In genomic region chr13:63094317-63095131, GRCm38 (mm10) we compare ENCODE assay signal across 10 mouse cellular contexts.
A peak's percentile ranks its signal among the peaks of the same experiment; 100 is the strongest.
DNase-seq lines count a peak whose midpoint lies in the region; ATAC-seq lines count a peak whose summit lies in the region.
"Had no signal": no experiment of that assay in that cellular context is flagged by ENCODE, and none has a peak within 500 bp of the region (broad histone marks: within the 10 kb centered on the region; RNA-seq: fewer than 3 reads in every experiment).

No protein-coding gene starts in this region.

- DNase-seq in kidney, postnatal 14 days, result peak; percentile 31
- no peak for DNase-seq in kidney, adult 8-10 months
- peak; percentile 43 for DNase-seq in embryonic facial prominence, embryonic 11.5 days (ENCODE audit: low spot score)
- DNase-seq in frontal cortex, adult 2 months (ENCODE audit: extremely low spot score in 1 of 2, low spot score in 1 of 2), result no peak
- no peak for DNase-seq in spleen, adult 12 weeks (ENCODE audit: low spot score)
- DNase-seq: adrenal gland, postnatal 25 days; liver, postnatal 0 days had no signal

- no peaks in the 10 kb centered on the region for H3K27me3 ChIP-seq in embryonic facial prominence, embryonic 11.5 days (ENCODE audit: control insufficient read depth, insufficient read depth, low read length)
- H3K27me3 ChIP-seq in limb, embryonic 13.5 days, result no peaks in the 10 kb centered on the region
- no peaks in the 10 kb centered on the region for H3K27me3 ChIP-seq in stomach, embryonic 15.5 days (replicated peaks)

- no peak overlapping the region for H3K4me3 ChIP-seq in embryonic facial prominence, embryonic 11.5 days (ENCODE audit: low read depth, low read length)
- no peak overlapping the region for H3K4me3 ChIP-seq in limb, embryonic 13.5 days
- no peak overlapping the region for H3K4me3 ChIP-seq in stomach, embryonic 15.5 days (replicated peaks)

- WGBS in embryonic facial prominence, embryonic 11.5 days, result 16% methylated on average over 8 of the region's 8 CpGs
- WGBS in limb, embryonic 13.5 days, result 10% methylated on average over 8 of the region's 8 CpGs
- WGBS in stomach, embryonic 15.5 days, result 22% methylated on average over 8 of the region's 8 CpGs

- no peak overlapping the region for H3K27ac ChIP-seq in embryonic facial prominence, embryonic 11.5 days (replicated peaks; ENCODE audit: low read depth, low read length)
- H3K27ac ChIP-seq in limb, embryonic 13.5 days, result peak overlapping the region; percentile 82
- peak overlapping the region; percentile 61 for H3K27ac ChIP-seq in stomach, embryonic 15.5 days

- no peaks in the 10 kb centered on the region for H3K9me3 ChIP-seq in embryonic facial prominence, embryonic 11.5 days (replicated peaks; ENCODE audit: control insufficient read depth, low read length)
- H3K9me3 ChIP-seq in limb, embryonic 13.5 days, result no peaks in the 10 kb centered on the region
- no peaks in the 10 kb centered on the region for H3K9me3 ChIP-seq in stomach, embryonic 15.5 days

- ATAC-seq in embryonic facial prominence, embryonic 11.5 days (replicated peaks; ENCODE audit: insufficient number of reproducible peaks, low FRiP score, low TSS enrichment, low read depth), result peak; percentile 57; the same call in 1 of the 2 replicates
- peak; percentile 54; the same call in 1 of the 2 replicates for ATAC-seq in limb, embryonic 13.5 days (ENCODE audit: low FRiP score, low read depth)
- ATAC-seq in stomach, embryonic 15.5 days (ENCODE audit: insufficient read depth, low FRiP score, low read depth), result no peak
- ATAC-seq in activated CD4-positive, CD25-positive, alpha-beta regulatory T cell, adult 4 months, result no peak
- ATAC-seq: liver, postnatal 0 days had no signal

- no peaks in the 10 kb centered on the region for H3K36me3 ChIP-seq in embryonic facial prominence, embryonic 11.5 days (replicated peaks; ENCODE audit: control insufficient read depth, insufficient read depth, low read depth, low read length)
- H3K36me3 ChIP-seq in limb, embryonic 13.5 days, result no peaks in the 10 kb centered on the region
- H3K36me3 ChIP-seq in stomach, embryonic 15.5 days, result no peaks in the 10 kb centered on the region

- no peak overlapping the region for H3K4me2 ChIP-seq in embryonic facial prominence, embryonic 11.5 days (ENCODE audit: low read depth, low read length)
- no peak overlapping the region for H3K4me2 ChIP-seq in limb, embryonic 13.5 days (replicated peaks)
- H3K4me2 ChIP-seq in stomach, embryonic 15.5 days, result no peak overlapping the region

- no peak overlapping the region for H3K9ac ChIP-seq in embryonic facial prominence, embryonic 11.5 days (replicated peaks; ENCODE audit: low read length)
- H3K9ac ChIP-seq in limb, embryonic 13.5 days, result no peak overlapping the region
- H3K9ac ChIP-seq in stomach, embryonic 15.5 days, result no peak overlapping the region
- H3K9ac ChIP-seq: liver, postnatal 0 days had no signal

- no peaks in the 10 kb centered on the region for H3K4me1 ChIP-seq in embryonic facial prominence, embryonic 11.5 days (ENCODE audit: control insufficient read depth, insufficient read depth, low read length)
- H3K4me1 ChIP-seq in limb, embryonic 13.5 days, result peaks cover 71% of the 10 kb centered on the region
- H3K4me1 ChIP-seq in stomach, embryonic 15.5 days, result peaks cover 20% of the 10 kb centered on the region

Comparison
In these comparisons a context has a peak if more than half of its experiments do, and no peak if none do; other contexts are left out.
1. DNase-seq: peak in kidney, postnatal 14 days (single experiment) and embryonic facial prominence, embryonic 11.5 days (single experiment); none in kidney, adult 8-10 months (0 of 2), frontal cortex, adult 2 months (0 of 2) and spleen, adult 12 weeks (single experiment).
2. ATAC-seq: peak in embryonic facial prominence, embryonic 11.5 days (single experiment) and limb, embryonic 13.5 days (single experiment); none in stomach, embryonic 15.5 days (single experiment) and activated CD4-positive, CD25-positive, alpha-beta regulatory T cell, adult 4 months (single experiment).